Mouse (Mus musculus) urinary bladder, postnatal 36 days (tissue): ENCODE measurements around the gene Gart.
A peak's percentile ranks its signal among the peaks of the same experiment; 100 is the strongest.

ENCODE experiments used
- DNase-seq, 2 experiments: peaks; one replicate each; pipeline ENCODE4 v3.0.0; 2022; ENCODE audit warnings: low spot score in 2 of 2, mixed read lengths in 1 of 2

Gart gene

DNA sequence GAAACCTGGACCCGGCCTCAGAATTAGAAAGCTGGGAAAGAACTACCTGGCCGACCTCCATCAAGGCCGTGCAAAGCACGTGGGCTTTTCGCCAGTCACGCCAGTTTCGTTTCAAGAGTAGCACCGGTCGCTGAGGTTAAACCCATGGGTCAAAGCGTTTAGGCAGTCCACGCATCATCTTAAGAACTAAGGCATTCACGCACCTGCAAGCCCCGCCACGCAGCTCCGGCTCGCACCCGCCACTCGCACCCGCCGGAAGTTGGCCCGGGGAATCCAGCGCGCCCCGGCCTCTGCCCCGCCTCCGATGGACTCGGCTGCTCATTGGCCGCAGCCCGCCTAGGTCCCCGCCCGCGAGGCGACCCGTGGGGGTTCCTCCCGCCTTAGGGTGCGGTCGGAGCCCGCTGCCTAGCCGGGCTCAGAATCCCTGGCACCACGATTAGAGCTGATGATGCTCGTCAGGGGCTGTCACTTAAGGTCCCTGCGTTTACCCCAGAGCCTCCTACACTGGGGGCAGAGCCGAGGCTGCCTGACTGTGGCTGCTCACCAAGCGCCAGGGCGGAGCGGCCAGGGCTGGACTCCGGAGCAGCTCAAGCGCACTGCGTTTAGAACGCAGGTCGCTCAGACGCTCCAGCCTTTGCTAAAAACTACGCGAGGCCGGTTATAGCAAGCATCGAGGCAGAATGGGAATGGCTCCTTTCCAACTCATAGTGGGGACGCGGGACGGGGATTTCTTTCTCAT lies at the start of gene Gart:
Gene Gart, minus strand, starts transcription at position 272 of the 739 bp plus-strand sequence.
- peak; percentile 92 to 95 for DNase-seq

GRCm38 (mm10) chr16:91695108-91695755 lies 48.5 kb upstream of the Gart start:
- DNase-seq, result no peak

DNA sequence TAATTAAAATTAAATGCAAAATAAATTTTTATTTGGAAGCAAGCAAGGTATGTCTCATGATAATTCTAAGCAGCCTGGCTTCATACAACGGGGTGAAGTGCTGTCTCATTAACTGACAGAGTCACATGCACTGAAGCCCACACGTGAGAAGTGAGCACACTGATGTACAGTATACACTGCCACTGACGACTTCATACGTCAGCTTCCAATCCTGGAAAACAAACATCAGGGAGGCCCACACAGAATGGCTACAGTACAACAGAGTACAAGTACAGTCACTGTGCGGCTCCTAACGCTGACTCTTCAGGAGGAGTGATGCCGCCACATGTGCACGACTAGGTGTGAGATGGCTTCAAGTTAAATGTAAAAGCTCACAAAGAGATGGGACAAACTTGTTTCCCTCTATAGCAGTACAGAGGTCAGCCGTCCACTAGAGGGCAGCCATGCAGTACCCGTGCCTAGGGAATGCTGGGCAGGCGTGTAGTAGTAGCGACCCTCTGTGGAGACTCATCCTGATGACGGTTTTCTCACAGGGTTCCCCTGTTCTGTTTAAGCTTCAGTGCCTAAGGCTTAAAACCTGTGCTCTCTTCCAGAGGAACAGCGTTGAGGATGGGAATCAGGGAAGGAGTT lies 47.8 kb upstream of the Gart start:
- peak; percentile 50 to 58 for DNase-seq

DNA sequence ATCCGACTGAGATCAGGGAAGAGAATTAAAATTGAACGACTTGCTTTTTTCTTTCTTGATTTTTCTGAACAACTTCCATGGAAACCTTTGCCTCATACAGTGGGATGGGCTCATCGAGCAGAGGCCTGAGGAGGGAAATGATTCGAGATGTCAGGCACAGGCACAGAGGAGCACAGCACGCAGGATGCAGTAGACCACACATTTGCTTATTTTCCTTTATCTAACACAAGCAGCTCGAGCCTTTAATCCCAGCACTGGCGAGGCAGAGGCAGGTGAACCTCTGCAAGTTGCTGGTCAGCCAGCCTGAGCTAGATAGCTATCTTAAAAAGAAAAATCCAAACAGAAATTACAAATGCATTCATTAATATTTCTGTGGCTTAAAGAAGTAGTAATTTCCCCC lies 43.0 kb upstream of the Gart start:
- DNase-seq, result no peak

- DNase-seq, result peak; percentile 84 to 93
Observed at GRCm38 (mm10) chr16:91688619-91689334, 42.0 kb upstream of the Gart start, which contains the start of gene Donson. Gene Donson (minus strand): TSS chr16:91688770.

- no peak for DNase-seq
Observed at GRCm38 (mm10) chr16:91688023-91688618, 41.4 kb upstream of the Gart start.

GRCm38 (mm10) chr16:91686369-91686768 lies 39.6 kb upstream of the Gart start:
- no peak for DNase-seq

DNA sequence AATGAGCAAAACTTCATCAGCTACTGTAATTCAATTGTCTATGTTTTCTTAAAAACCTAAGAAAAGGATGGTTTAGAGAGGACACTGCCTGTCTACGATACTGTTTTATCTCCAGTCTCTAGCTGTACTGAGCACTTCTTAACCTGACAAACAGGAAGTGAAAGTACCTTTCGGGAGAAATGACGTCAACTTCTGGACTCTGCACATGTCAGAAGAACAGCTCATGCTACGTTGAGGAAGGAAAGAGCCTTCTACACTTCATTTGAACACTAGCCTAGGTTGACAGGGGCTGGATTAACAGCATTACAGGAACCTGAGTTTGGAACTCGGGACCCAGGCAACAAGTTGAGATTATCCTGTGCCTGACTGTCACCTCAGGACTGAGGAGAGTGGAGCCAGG lies 38.8 kb upstream of the Gart start:
- DNase-seq, result no peak

- no peak for DNase-seq
Observed at GRCm38 (mm10) chr16:91680656-91681055, 33.9 kb upstream of the Gart start.

DNA sequence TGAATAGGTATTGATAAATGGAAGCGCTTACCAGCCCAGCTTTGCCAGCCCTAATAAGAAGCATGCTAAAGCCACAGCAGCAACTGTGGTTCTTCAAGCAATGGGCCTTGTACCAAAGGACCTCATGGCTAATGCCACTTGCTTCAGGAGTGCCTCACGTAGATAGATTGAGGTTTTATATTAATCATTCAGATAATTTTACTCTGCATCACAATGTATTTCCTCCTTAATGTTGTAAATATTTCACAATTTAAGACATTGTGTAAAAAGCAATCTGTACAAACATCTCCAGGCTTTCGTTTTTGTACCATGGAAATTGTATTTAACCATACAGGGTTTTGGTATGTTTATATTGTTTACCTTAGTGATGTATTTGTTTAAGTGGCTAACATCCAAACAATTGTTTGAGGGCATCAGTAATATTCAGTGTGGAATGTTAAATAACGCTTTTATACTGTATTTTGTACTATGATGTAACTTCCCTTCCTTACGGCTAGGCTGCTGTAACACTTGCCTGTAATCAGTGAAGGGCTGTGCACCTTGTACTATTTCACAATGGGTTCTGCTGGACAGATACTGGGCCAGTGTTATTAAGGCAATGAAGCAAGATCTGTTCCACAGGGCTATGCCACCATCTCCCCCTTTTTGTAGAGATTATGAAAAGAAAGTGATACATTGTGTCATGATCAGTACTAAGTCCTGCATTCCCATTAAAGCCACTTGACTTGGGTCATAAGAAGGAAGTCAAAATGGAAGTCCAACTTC lies 31.6 kb upstream of the Gart start:
- DNase-seq, result no peak

DNA sequence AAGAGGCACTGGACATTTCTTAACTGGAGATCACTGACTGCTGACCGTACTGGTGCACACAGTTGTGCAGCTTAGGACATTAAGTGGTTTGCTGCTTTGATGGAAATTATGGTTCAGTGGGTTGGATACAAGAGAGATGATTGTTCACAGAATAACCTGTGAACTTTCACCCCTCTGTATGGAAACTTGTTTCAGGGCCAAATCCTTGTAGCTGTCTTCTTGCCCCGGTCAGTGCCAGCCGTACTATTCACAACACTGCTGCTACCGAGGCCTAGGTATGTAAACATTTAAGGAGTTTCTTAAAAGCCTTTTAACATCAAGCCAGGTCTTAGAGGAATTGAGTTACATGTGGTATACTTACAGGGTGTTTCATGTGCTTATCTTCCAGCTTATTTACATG lies 27.7 kb upstream of the Gart start:
- DNase-seq, result no peak

- no peak for DNase-seq
Observed at GRCm38 (mm10) chr16:91663795-91664194, 17.0 kb upstream of the Gart start.

- no peak for DNase-seq
Observed at GRCm38 (mm10) chr16:91662336-91662735, 15.6 kb upstream of the Gart start.

GRCm38 (mm10) chr16:91661397-91661796 lies 14.6 kb upstream of the Gart start:
- no peak for DNase-seq

DNA sequence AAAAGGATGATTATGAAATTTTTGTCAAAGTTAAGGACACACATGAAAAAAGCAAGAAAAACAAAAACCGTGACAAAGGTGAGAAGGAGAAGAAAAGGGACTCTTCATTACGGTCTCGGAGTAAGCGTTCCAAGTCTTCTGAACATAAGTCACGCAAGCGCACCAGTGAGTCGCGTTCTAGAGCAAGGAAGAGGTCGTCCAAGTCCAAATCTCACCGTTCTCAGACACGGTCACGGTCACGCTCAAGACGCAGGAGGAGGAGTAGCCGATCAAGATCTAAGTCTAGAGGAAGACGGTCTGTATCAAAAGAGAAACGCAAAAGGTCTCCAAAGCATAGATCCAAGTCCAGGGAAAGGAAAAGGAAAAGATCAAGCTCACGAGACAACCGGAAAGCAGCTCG lies 13.0 kb upstream of the Gart start:
- no peak for DNase-seq

- DNase-seq, result no peak
Observed at GRCm38 (mm10) chr16:91658471-91658870, 11.7 kb upstream of the Gart start.

DNA sequence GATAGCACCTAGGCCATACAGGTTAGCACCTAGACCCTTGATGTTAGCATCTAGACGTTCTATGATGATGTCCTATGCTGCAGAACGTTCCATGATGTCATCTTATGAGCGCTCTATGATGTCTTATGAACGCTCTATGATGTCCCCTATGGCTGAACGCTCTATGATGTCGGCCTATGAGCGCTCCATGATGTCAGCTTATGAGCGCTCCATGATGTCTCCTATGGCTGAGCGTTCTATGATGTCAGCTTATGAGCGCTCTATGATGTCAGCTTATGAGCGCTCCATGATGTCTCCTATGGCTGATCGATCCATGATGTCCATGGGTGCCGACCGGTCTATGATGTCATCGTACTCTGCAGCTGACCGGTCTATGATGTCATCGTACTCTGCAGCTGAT lies 10.5 kb upstream of the Gart start:
- no peak for DNase-seq

DNA sequence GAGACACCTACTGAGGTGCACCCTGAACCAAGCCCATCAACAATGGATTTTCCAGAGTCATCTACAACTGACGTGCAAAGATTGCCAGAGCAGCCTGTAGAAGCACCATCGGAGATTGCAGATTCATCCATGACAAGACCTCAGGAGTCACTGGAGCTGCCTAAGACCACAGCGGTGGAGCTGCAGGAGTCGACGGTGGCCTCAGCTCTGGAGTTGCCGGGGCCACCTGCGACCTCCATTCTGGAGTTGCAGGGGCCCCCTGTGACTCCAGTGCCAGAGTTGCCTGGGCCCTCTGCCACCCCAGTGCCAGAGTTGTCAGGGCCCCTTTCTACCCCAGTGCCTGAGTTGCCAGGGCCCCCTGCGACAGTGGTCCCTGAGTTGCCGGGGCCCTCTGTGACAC lies 8.5 kb upstream of the Gart start:
- no peak for DNase-seq

DNA sequence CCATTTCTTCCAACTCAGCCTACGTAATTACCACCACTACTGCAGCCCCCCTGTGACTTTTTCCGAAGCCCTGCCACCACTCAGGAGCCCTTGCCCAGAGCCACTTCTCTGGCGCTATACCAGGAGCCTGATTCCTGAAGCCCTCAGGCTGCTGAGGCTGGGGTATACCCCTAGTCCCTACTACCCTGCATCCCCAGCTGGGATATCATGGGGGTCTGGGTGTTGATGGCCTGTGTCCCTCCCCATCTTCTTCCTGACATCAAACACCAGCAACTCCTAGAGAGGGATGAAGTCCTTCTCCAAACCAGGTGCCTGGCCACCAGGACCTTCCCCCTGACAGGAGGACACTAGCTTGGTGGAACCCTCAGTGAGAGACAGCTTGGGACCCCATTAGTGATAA lies 5.4 kb upstream of the Gart start:
- no peak for DNase-seq

DNA sequence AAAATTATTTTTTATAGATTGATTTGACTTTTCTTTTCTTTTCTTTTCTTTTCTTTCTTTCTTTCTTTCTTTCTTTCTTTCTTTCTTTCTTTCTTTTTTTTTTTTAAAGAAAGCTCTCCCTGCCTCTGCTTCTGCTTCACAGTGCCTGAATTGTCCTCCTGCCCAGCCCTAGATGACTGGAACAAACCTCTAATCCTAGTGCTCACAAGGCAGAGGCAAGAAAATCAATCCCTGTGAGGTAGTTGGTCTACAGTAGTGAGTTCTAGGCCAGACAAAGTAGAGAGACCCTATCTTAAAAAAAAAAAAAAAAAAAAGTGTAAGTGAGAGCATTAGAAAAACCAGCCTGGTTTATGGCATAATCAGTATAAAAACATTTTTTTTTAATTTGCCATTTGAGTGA lies 3.0 kb upstream of the Gart start:
- no peak for DNase-seq

GRCm38 (mm10) chr16:91649246-91649645 lies 2.5 kb upstream of the Gart start:
- no peak for DNase-seq
